ENCODE assay signal across 22 mouse cellular contexts in the genomic region with DNA sequence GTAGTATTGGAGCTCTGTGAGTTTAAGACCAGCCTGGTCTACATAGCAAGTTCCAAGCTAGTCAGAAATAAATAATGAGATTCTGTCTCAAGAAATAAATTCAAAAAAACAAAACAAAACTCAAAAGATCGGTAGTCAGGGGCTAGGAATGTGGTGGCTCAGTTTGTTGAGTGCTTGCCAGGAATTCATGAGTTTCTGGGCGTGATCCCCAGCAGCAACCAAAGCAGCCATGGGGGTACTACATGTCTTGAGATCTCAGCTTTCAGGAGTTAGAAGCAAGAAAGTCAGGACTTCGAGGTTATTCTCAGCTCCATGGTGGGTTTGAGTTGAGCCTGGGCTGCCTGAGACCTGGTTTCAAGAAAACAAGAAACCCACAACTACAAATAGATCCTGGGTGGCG. TPM values are rescaled to one million over a fixed set of nuclear protein-coding genes. Genes with fewer than 3 reads are reported as not detected.
DNase-seq lines count a peak whose midpoint lies in the region; ATAC-seq and TF ChIP-seq lines count a peak whose summit lies in the region.
"Had no signal": no experiment of that assay in that cellular context is flagged by ENCODE, and none has a peak within 500 bp of the region (broad histone marks: within the 10 kb centered on the region; RNA-seq: fewer than 3 reads in every experiment).

No protein-coding gene starts in this region.

- no peaks in the 10 kb centered on the region for H3K9me3 ChIP-seq in lung, embryonic 14.5 days (ENCODE audit: low read depth, low read length)
- H3K9me3 ChIP-seq: embryonic facial prominence, embryonic 15.5 days; forebrain, embryonic 12.5 days; heart, embryonic 12.5 days; hindbrain, embryonic 15.5 days had no signal

- no peaks in the 10 kb centered on the region for H3K27me3 ChIP-seq in lung, embryonic 14.5 days (ENCODE audit: insufficient read depth, low read length)
- H3K27me3 ChIP-seq: embryonic facial prominence, embryonic 15.5 days; heart, embryonic 12.5 days; hindbrain, embryonic 15.5 days had no signal

- DNase-seq in lung, embryonic 14.5 days: peak; percentile 1
- no peak for DNase-seq in lung, postnatal 36 days
- DNase-seq in 3T3-L1 (ENCODE audit: low read depth, low spot score) (peak; percentile 86), NIH3T3 (ENCODE audit: low read depth) (peak; percentile 89)
- peak; percentile 83 for DNase-seq in fibroblast of lung, adult 2 months (ENCODE audit: low read depth)
- no peak for DNase-seq in cerebellum, adult 9-11 months
- no peak for DNase-seq in ovary, postnatal 36 days (ENCODE audit: low spot score)
- DNase-seq: adrenal gland, adult 8-10 months; cerebellum, adult 18-20 months; cerebellum, postnatal 10 days; gastrocnemius, postnatal 10 days; heart, adult 2 months; kidney, adult 11 months had no signal

- WGBS in lung, embryonic 14.5 days: 72% methylated on average over 4 of the region's 4 CpGs

- H3K4me3 ChIP-seq in lung, embryonic 14.5 days (ENCODE audit: low read depth, low read length): no peak overlapping the region
- H3K4me3 ChIP-seq: embryonic facial prominence, embryonic 15.5 days; forebrain, embryonic 12.5 days; heart, adult 2 months; heart, embryonic 12.5 days; hindbrain, embryonic 15.5 days had no signal

- no peak for ATAC-seq in lung, embryonic 14.5 days (ENCODE audit: insufficient read depth)
- ATAC-seq: forebrain, embryonic 16.5 days; inflammation-experienced regulatory T-cells, adult 6 months had no signal

- no peak overlapping the region for H3K27ac ChIP-seq in lung, embryonic 14.5 days (ENCODE audit: low read depth)
- H3K27ac ChIP-seq: embryonic facial prominence, embryonic 15.5 days; forebrain, embryonic 12.5 days; heart, adult 2 months; hindbrain, embryonic 15.5 days had no signal

- H3K4me1 ChIP-seq in lung, embryonic 14.5 days (ENCODE audit: insufficient read depth): no peaks in the 10 kb centered on the region
- H3K4me1 ChIP-seq: embryonic facial prominence, embryonic 15.5 days; forebrain, embryonic 12.5 days; heart, embryonic 12.5 days; hindbrain, embryonic 15.5 days had no signal

- no peak overlapping the region for H3K4me2 ChIP-seq in lung, embryonic 14.5 days
- H3K4me2 ChIP-seq: embryonic facial prominence, embryonic 15.5 days; forebrain, embryonic 12.5 days; heart, embryonic 12.5 days; hindbrain, embryonic 15.5 days had no signal

- H3K36me3 ChIP-seq in lung, embryonic 14.5 days (ENCODE audit: insufficient read depth): no peaks in the 10 kb centered on the region
- H3K36me3 ChIP-seq: embryonic facial prominence, embryonic 15.5 days; forebrain, embryonic 12.5 days; heart, embryonic 12.5 days; hindbrain, embryonic 15.5 days had no signal

- no peak for TF ChIP-seq CTCF in lung, embryonic 14.5 days (IDR thresholded peaks at IDR 0.05; ENCODE audit: low read depth)

- H3K9ac ChIP-seq in lung, embryonic 14.5 days: no peak overlapping the region
- H3K9ac ChIP-seq: embryonic facial prominence, embryonic 15.5 days; forebrain, embryonic 12.5 days; heart, embryonic 12.5 days; hindbrain, embryonic 15.5 days had no signal

RNA-seq across cellular contexts. Expression of gene S100g, which starts 27.0 kb away (rescaled TPM):
- 1.3 TPM in 1 of 2 replicates, not detected in the other for polyA plus RNA-seq in lung, embryonic 14.5 days (2014; fragmentation: Nextera tagmentation; extraction: Ambion mirVana)
- polyA plus RNA-seq: C2C12; embryonic facial prominence, embryonic 11.5 days; forebrain, embryonic 12.5 days; forebrain, embryonic 16.5 days; heart, adult 2 months; hindbrain, embryonic 11.5 days had no signal

Comparison
In these comparisons a context has a peak if more than half of its experiments do, and no peak if none do; other contexts are left out.
1. DNase-seq: peak in lung, embryonic 14.5 days (single experiment), 3T3-L1 (single experiment), NIH3T3 (single experiment) and fibroblast of lung, adult 2 months (single experiment); none in lung, postnatal 36 days (single experiment), cerebellum, adult 9-11 months (single experiment) and ovary, postnatal 36 days (single experiment).